Mouse (Mus musculus): Measurements from ENCODE around the gene Clstn2.
A peak's percentile ranks its signal among the peaks of the same experiment; 100 is the strongest.

Gene Clstn2

DNA sequence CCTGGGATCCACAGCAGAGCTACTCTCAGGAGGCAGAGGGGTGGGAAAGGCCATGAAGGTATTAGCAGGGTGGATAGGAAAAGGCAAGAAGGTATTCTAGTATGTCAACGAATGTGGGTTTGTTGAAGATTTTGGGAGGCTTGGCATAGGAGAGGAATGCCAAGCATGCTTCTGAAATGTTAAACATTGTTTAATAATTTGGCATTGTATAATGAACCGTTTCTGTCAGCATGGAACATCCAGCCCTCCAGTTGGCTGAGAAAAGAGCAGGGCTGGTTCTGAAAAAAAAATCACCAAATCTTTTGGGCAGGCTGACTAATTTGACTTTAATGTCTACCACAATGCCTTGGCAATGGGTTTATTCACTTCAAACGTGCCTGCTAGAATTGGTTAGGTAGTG, 355.9 kb downstream of the Clstn2 start:
- no peak for DNase-seq (ENCODE audit: low read depth)

- DNase-seq (ENCODE audit: low read depth): no peak
Observed at GRCm38 (mm10) chr9:97672681-97673080, 360.3 kb downstream of the Clstn2 start.

DNA sequence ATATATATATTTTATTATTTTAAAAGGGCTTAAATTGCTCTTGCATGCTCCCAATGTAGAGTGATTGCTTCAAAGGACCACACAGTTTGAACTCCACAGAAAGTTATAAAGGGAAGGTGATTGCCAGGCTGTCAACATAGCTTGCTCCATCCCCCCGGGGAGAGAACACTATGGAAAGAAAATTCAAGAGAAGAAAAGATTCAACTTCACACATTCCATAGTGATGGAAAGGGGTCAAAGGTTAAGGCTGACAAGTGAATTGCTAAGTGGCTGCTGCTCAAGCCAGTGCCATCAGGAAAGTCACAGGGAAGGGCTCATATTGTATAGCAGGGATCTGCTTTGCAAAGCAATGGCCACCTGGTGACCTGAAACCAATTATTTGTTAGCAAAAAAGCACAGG, 360.8 kb downstream of the Clstn2 start:
- DNase-seq (ENCODE audit: low read depth): no peak

DNA sequence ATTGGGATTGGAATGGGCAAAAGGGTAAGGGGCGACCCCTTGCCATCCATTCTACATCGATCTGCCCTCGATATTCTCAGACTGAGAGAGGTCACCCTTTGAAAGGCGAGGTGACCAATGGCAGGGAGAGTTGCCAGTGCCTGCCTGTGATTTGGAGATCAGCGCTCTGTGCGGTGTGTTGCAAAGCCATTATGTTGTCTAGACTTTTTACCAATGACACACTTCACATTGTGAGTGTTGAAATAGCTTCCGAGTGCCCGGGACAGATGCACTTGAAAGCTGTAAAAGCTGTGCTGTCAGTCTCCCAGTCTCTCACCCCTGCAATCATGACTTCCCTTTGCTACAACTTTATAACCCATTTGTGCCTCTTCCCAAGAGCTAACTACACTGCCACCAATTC, 362.3 kb downstream of the Clstn2 start:
- no peak for DNase-seq (ENCODE audit: low read depth)

- no peak for DNase-seq (ENCODE audit: low read depth)
Observed at GRCm38 (mm10) chr9:97660989-97661388, 372.0 kb downstream of the Clstn2 start.

GRCm38 (mm10) chr9:97658736-97659135, 374.2 kb downstream of the Clstn2 start:
- no peak for DNase-seq (ENCODE audit: low read depth)

GRCm38 (mm10) chr9:97648409-97648808, 384.6 kb downstream of the Clstn2 start:
- no peak for DNase-seq (ENCODE audit: low read depth)

DNA sequence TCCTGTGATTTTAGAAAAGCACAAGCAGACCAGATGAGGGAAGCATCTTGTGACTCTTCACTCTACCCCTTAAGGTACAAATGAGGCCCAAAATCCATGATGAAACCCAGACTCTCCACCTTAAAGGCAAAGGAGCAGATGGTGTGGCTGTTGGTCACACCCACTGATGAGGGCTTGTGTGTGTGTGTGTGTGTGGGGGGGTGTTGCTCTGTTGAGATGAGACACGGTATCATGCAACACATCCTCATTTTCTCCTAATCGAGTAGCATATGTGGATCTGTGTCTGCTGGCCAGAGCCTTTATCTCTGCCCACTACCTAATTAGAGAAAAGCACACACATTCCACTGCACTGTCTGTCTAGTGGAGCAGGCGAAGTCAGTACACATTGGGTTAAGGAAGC, 387.2 kb downstream of the Clstn2 start:
- DNase-seq (ENCODE audit: low read depth): no peak

GRCm38 (mm10) chr9:97642396-97642795, 390.6 kb downstream of the Clstn2 start:
- no peak for DNase-seq (ENCODE audit: low read depth)

- DNase-seq (ENCODE audit: low read depth): peak; percentile 6
Observed at GRCm38 (mm10) chr9:97639967-97640549, 392.9 kb downstream of the Clstn2 start.

- DNase-seq (ENCODE audit: low read depth): no peak
Observed at GRCm38 (mm10) chr9:97638683-97639354, 394.2 kb downstream of the Clstn2 start.

DNA sequence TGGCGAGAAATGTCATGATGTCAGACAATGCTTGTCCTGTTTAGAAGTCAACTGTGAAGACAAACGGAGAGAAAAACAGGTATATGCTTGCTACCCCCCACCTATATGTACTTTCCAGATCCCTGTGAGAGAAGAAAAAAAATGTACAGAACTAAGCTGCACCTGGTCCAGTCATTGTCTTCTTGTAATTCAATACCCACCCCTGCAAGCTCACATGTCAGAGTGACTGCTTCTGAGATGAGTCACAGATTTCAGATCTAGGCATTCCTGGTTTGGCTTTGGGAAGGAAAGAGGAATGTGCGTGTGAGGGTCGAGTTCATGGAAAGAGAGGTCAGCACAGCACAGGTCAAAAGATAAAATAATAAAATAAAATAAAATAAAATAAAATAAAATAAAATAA, 397.6 kb downstream of the Clstn2 start:
- no peak for DNase-seq (ENCODE audit: low read depth)

GRCm38 (mm10) chr9:97634831-97635230, 398.1 kb downstream of the Clstn2 start:
- no peak for DNase-seq (ENCODE audit: low read depth)

GRCm38 (mm10) chr9:97629180-97629579, 403.8 kb downstream of the Clstn2 start:
- DNase-seq (ENCODE audit: low read depth): no peak

GRCm38 (mm10) chr9:97628361-97628908, 404.5 kb downstream of the Clstn2 start:
- DNase-seq (ENCODE audit: low read depth): no peak

GRCm38 (mm10) chr9:97627916-97628315, 405.1 kb downstream of the Clstn2 start:
- no peak for DNase-seq (ENCODE audit: low read depth)

DNA sequence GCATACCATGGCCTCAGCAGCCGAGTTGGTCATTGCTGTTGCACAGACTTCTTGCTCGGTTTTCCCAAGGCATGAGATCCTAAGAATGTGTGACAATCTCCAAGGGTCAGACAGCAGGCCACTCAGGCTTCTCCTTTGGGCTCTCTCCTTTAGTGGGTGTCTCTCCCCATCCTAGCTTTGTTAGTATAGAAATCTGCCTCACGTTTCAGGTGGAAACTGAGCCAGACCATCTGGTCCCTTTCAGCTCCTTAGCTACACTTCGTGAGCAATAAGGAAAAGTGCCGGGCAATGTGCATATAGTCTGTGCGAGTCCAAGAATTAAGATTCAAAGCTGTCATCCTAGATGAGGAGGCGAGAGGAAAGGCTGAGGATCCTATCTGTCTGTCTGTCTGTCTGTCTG, 422.4 kb downstream of the Clstn2 start:
- DNase-seq (ENCODE audit: low read depth): no peak

- peak; percentile 49 for DNase-seq (ENCODE audit: low read depth)
Observed at GRCm38 (mm10) chr9:97603729-97604128, 429.3 kb downstream of the Clstn2 start.

DNA sequence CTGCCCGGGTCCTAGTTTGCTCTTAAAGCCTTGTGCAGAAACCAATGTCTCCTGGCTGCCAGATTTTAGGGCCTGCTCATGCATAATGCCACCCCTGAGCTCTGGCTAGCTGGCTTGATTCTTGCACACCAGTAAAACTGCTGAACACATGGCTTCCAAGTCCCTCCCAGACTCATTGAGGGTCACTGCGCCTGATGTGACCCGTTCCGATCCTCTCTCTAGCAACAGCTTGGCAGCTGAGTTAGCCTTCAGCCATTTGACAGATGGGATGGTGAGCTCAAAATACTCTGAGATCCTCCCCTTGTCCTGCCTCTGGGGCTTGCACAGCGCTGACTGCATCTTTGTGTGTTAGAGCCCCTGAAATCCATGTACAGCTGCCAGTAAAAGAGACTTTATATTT, 430.5 kb downstream of the Clstn2 start:
- DNase-seq (ENCODE audit: low read depth): no peak

GRCm38 (mm10) chr9:97599006-97599405, 434.0 kb downstream of the Clstn2 start:
- no peak for DNase-seq (ENCODE audit: low read depth)

DNA sequence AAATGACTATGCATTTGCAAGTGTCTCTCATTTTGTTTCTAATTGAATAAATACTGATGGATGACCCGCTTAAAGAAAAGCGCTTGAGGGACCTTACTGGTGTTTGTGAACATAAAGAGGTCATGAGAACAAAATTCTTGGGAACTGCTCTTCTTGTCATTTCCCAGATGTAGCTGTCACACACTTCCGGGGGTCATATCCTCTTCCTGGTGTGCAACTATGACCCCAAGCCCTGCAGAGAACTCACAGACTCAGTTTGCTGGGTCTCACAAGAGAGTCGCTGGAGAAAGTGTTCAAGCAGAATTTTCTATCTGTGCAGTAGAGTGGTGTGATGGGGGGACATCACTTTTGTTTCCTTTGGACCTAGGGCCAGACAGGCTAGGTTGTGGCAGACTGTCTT, 442.3 kb downstream of the Clstn2 start:
- no peak for DNase-seq (ENCODE audit: low read depth)

GRCm38 (mm10) chr9:97570881-97571280, 462.1 kb downstream of the Clstn2 start:
- peak; percentile 2 for DNase-seq (ENCODE audit: low read depth)

GRCm38 (mm10) chr9:97563121-97563520, 469.9 kb downstream of the Clstn2 start:
- no peak for DNase-seq (ENCODE audit: low read depth)

DNA sequence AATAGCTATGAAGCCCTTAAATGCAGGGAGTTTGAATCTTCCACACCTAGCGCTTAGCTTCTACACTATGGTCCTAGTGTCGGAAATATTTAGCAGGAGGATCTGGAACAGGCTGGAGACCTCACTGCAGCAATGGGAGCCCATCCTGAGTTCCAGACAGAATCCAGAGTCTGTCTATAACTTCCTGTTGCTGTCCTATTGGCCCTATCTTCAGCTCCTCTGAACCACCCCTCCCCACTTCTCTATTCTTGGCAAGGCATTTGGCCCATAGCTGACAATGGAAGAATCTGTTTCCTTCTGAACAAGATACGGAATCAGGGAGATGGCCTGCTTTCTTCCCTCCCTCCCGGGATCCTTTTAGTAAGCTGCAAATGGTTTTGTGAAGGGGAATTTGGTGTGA, 488.6 kb downstream of the Clstn2 start:
- DNase-seq (ENCODE audit: low read depth): no peak

Measured in fibroblast of lung, adult 2 months (primary cell).